Mouse (Mus musculus) Muller cell, postnatal 12 days (primary cell): ENCODE measurements around the gene Cphx2.
"Not testable (repeated sequence)": the region's sequence is repeated elsewhere in the genome, so short reads cannot be mapped to it uniquely, and the experiment has no call there.

Experiments used
- DNase-seq: peaks from one replicate; pipeline ENCODE4 v3.0.0-alpha.2; 2015; ENCODE audit errors: inconsistent ontology term

Cphx2 gene

DNA sequence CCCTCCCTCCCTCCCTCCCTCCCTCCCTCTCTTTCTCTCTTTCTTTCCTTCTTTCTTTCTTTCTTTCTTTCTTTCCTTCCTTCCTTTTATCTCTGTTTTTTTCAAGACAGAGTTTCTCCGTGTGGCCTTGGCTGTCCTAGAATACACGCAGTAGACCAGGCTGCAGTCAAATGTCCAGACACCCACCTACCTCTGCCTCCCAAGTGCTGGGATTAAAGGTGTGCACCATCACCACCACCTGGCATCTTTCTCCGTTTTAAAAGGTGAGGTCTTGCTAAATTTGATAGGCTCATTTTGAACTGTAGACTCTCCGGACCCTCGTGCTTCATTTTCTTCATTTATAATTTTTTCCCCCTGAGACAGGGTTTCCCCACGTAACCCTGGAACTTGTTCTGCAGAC lies at the start of gene Cphx2:
Cphx2 (plus strand) TSS at position 301 of the 400 bp plus-strand sequence.
- not testable (repeated sequence) for DNase-seq

DNA sequence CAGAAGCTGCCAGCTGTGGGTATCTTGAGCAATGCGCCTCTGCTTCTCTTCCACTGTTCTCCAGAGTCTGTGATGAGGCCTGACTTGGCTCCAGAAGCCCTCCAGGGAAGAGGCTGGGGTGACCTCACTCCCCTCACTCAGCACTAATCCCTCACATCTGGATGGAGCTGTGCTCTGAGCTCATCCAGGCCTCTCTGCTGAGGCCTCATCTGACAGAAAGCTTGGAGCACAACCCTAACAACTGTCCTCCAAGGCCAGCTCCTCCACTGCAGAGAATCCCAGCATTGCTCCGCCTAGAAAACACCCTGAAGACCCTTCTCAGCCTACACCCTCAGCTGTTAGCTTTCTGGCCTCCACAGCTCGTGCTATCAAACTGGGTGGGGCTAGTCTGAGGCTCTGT lies 47.0 kb upstream of the Cphx2 start:
- DNase-seq, result not testable (repeated sequence)

DNA sequence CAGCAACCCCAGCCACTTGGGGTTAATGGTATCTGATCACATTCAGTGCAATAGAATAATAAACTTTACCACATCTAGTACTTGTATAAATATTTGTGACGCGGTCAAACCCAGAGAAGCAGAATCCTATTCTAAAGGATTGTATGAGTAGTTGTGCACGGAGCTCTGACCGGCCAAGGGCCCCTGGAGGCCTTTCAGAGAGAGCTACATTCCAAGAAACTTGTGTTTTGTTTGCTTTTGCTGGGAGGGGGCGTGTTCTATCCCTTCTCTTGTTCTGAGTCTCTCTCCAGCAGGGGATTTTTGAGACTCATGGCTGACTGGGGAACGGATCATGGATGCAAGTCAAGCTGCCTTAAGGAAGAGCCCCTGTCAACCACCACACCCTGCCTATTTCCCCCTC lies 45.9 kb upstream of the Cphx2 start:
- DNase-seq, result not testable (repeated sequence)

GRCm38 (mm10) chr14:26042611-26043010 lies 38.7 kb upstream of the Cphx2 start, which contains the start of gene Gm9780:
Gm9780 (minus strand) TSS chr14:26042711.
- not testable (repeated sequence) for DNase-seq

GRCm38 (mm10) chr14:26045007-26045406 lies 36.3 kb upstream of the Cphx2 start:
- DNase-seq, result not testable (repeated sequence)

GRCm38 (mm10) chr14:26047026-26047425 lies 34.3 kb upstream of the Cphx2 start:
- DNase-seq, result not testable (repeated sequence)

GRCm38 (mm10) chr14:26048767-26049166 lies 32.5 kb upstream of the Cphx2 start:
- DNase-seq, result not testable (repeated sequence)

- not testable (repeated sequence) for DNase-seq
Observed at GRCm38 (mm10) chr14:26058184-26058583, 23.1 kb upstream of the Cphx2 start.

DNA sequence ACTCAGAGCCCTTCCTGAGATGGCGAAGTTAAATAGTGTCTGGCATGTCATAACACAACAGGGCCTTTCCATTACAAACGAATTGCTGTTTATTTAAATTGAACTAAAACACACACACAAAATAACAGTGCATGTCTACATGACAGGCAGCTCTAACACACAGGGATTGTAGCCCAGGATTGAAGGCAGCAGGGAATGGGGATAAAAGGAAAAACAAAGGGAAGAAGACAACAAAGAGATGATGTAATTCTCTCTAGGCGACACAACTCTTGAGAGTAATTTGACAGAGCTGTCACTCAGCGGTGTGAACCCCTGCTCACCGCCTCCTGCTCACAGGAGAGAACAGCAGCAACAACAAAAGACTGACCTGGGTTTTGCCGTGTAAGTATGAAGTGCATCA lies 22.0 kb upstream of the Cphx2 start:
- DNase-seq, result not testable (repeated sequence)

- DNase-seq, result not testable (repeated sequence)
Observed at GRCm38 (mm10) chr14:26066574-26067324, 14.6 kb upstream of the Cphx2 start.

DNA sequence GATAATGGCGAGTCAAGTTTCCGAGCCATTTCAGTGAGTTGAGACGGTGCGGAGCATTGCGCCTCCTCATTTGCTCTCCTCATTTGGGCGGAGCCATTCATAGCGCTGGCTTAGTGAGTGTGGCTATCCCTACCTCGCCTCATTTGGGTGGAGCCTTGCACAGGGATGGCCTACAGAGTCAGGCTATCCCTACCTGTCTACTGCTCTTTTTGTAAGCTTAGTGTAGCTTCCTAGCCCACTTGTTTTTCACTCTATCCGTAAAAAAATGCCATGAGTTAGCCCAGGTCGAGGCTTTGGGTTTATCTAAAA lies 14.0 kb upstream of the Cphx2 start, which contains the start of gene Tmem254c:
Tmem254c (minus strand) TSS at position 31 of the 309 bp plus-strand sequence.
- DNase-seq, result not testable (repeated sequence)

- not testable (repeated sequence) for DNase-seq
Observed at GRCm38 (mm10) chr14:26076620-26077390, 4.5 kb upstream of the Cphx2 start.

DNA sequence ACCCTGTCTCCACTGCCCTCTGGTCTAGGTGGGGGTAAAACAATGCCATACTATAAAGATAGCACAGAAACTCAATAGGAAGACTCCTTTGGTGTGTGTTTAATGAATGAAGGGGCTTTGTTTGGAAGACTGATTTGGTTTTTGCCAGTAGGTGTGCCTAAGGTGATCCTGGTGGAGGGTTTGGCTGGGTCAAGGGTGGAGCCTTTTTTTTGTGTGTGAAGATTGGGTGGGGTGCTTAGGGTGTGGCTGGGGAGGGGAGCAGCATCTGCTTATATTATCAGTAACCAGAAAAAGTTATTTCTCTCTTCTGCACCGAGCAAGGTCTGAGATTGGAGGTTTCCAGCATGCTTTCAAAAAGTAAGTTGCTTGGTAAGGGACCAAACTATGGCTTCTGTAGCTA lies 681 bp downstream of the Cphx2 start, which contains the start of gene Cphx3:
Cphx3 (plus strand) TSS at position 301 of the 400 bp plus-strand sequence.
- not testable (repeated sequence) for DNase-seq

- not testable (repeated sequence) for DNase-seq
Observed at GRCm38 (mm10) chr14:26097622-26098021, 16.3 kb downstream of the Cphx2 start.

DNA sequence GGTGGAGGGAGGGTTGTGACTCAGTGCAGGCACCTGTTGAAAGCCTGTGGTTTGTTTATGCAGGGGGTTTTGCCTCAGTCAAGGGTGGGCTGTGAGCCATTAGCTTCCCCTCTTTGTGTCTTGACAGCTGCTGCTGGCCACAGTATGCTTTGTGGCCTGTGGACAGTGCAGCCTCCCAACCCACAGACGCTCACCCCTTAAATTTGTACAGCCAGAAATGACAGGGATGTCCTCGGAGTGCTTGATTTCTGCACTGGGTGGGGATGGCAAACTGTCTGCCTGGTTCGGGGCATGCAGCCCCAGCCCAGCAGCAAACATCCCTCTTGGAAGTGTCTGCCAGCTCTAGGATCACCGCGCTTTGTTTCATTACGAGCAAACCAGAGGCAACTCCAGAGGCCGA lies 36.8 kb downstream of the Cphx2 start, which contains the start of gene Duxbl2:
Duxbl2 (plus strand) TSS at position 200 of the 400 bp plus-strand sequence.
- DNase-seq, result not testable (repeated sequence)

DNA sequence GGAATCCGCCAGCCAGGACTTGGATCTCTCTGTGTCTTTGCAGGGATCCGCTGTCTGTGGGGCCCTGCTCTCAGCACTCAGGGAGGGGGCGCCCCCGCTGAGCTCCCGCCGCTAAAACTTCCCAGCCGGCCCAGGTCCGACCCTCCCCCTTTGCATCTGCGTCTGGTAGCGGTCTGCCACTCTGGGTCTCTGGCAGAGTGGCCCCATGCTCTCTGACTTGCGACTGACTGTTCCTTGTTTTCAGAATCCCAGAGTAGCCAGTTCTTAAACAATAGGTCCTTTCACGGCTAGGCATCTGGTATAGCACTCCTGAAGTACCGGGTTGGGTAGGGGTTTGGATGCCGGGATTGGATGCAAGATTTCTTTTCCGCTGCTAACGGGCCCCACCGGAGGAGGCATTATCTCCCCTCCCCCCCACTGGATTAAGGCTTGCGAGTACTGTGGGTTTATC lies 37.3 kb downstream of the Cphx2 start:
- not testable (repeated sequence) for DNase-seq

- DNase-seq, result not testable (repeated sequence)
Observed at GRCm38 (mm10) chr14:26119095-26119494, 37.8 kb downstream of the Cphx2 start.
